Mouse (Mus musculus) neural tube, embryonic 14.5 days (tissue): ENCODE data around the gene Cd93. TPM values are rescaled to one million over a fixed set of nuclear protein-coding genes. Genes with fewer than 3 reads are reported as not detected.

Experiments used
- ATAC-seq: fragments of 200-750 bp; cut with Nextera tagmentation; 2 replicates; pipeline ENCODE4 v1.8.0; 2017; ENCODE audit warnings: low read depth, mild to moderate bottlenecking, moderate TSS enrichment, moderate library complexity
- H3K27ac ChIP-seq: fragments of 300-500 bp; sonication (generic); 2 replicates; pipeline ENCODE4 v1.5.1; 2014; ENCODE audit warnings: low read depth, mild to moderate bottlenecking, control low read depth, low read length, moderate library complexity, mixed read lengths
- H3K27me3 ChIP-seq: fragments of 300-500 bp; sonication (generic); 2 replicates; pipeline ENCODE4 v1.6.1; 2014; ENCODE audit warnings: low read length; ENCODE audit not compliant: control insufficient read depth, insufficient read depth
- H3K36me3 ChIP-seq: fragments of 300-500 bp; sonication (generic); 2 replicates; pipeline ENCODE4 v1.6.1; 2014; ENCODE audit warnings: low read length, mixed read lengths; ENCODE audit not compliant: control insufficient read depth, insufficient read depth
- H3K4me1 ChIP-seq: fragments of 300-500 bp; sonication (generic); 2 replicates; pipeline ENCODE4 v1.6.1; 2014; ENCODE audit warnings: low read length; ENCODE audit not compliant: control insufficient read depth, insufficient read depth
- H3K4me2 ChIP-seq: fragments of 300-500 bp; sonication (generic); 2 replicates; pipeline ENCODE4 v1.6.1; 2014; ENCODE audit warnings: mild to moderate bottlenecking, low read depth, low read length, control low read depth
- H3K4me3 ChIP-seq: fragments of 300-500 bp; sonication (generic); 2 replicates; pipeline ENCODE4 v1.5.1; 2014; ENCODE audit warnings: low read depth, low read length, control low read depth, mixed read lengths
- H3K9ac ChIP-seq: fragments of 300-500 bp; sonication (generic); replicated peaks from 2 replicates; pipeline ENCODE4 v1.6.1; 2014; ENCODE audit warnings: low read depth, mild to moderate bottlenecking, control low read depth, low read length, mixed read lengths
- H3K9me3 ChIP-seq: fragments of 300-500 bp; sonication (generic); 2 replicates; pipeline ENCODE4 v1.6.1; 2016; ENCODE audit warnings: low read length; ENCODE audit not compliant: control insufficient read depth
- WGBS: fragments of 180-500 bp; shearing (Covaris S2); extraction: QIAGEN DNeasy Blood & Tissue Kit; methylation state at CpG from one replicate; pipeline ENCODE4 v1.1.7; 2014; 5-methylcytosine and 5-hydroxymethylcytosine counted together
- polyA plus RNA-seq: library from polyadenylated mRNA; unstranded; fragments of >200 nt; fragmentation: Nextera tagmentation; extraction: Ambion mirVana; gene quantifications from 2 replicates; pipeline ENCODE4 v1.2.1, GENCODE M21; 2014

The Cd93 gene
- polyA plus RNA-seq, 1 experiment from 2014 or later: 5.4 TPM

GRCm38 (mm10) chr2:148398901-148399685 is 44.3 kb downstream of the Cd93 start:
- Histone ChIP-seq H3K4me1 (0 out of 2 replicates have a peak, but pooled peaks cover 3% of the 10 kb centered on the region), H3K4me2 (no peak overlapping the region), H3K9me3 (no peaks in the 10 kb centered on the region), H3K27me3 (peaks cover 6% of the 10 kb centered on the region), H3K9ac (no peak overlapping the region), H3K4me3 (no peak overlapping the region), H3K27ac (no peak overlapping the region), H3K36me3 (no peaks in the 10 kb centered on the region)
- WGBS: 90% methylated on average over 5 of the region's 5 CpGs
- no peak for ATAC-seq

- no peaks in the 10 kb centered on the region for H3K9me3 ChIP-seq
- H3K4me2 ChIP-seq: no peak overlapping the region
- no peaks in the 10 kb centered on the region for H3K36me3 ChIP-seq
- no peak overlapping the region for H3K4me3 ChIP-seq
- peaks cover 6% of the 10 kb centered on the region for H3K27me3 ChIP-seq
- 67% methylated on average over 1 of the region's 1 CpGs for WGBS
- 0 out of 2 replicates have a peak, but pooled peaks cover 3% of the 10 kb centered on the region for H3K4me1 ChIP-seq
- H3K9ac ChIP-seq: no peak overlapping the region
- no peak for ATAC-seq
- H3K27ac ChIP-seq: no peak overlapping the region
Measured at GRCm38 (mm10) chr2:148397784-148398100, 45.6 kb downstream of the Cd93 start.

GRCm38 (mm10) chr2:148397015-148397783 is 46.2 kb downstream of the Cd93 start:
- peaks cover 6% of the 10 kb centered on the region for H3K27me3 ChIP-seq
- no peak overlapping the region for H3K9ac ChIP-seq
- no peak overlapping the region for H3K4me2 ChIP-seq
- WGBS: 74% methylated on average over 11 of the region's 11 CpGs
- H3K4me3 ChIP-seq: no peak overlapping the region
- H3K4me1 ChIP-seq: 0 out of 2 replicates have a peak, but pooled peaks cover 3% of the 10 kb centered on the region
- H3K27ac ChIP-seq: no peak overlapping the region
- no peaks in the 10 kb centered on the region for H3K36me3 ChIP-seq
- no peaks in the 10 kb centered on the region for H3K9me3 ChIP-seq
- no peak for ATAC-seq

GRCm38 (mm10) chr2:148396209-148396608 is 47.2 kb downstream of the Cd93 start:
- Histone ChIP-seq H3K4me3 (no peak overlapping the region; the same call in 1 of the 2 replicates), H3K9ac (no peak overlapping the region), H3K27me3 (peaks cover 6% of the 10 kb centered on the region), H3K9me3 (no peaks in the 10 kb centered on the region), H3K4me2 (peak overlapping the region; percentile 81), H3K36me3 (no peaks in the 10 kb centered on the region), H3K27ac (no peak overlapping the region), H3K4me1 (0 out of 2 replicates have a peak, but pooled peaks cover 3% of the 10 kb centered on the region)
- peak; percentile 30; the same call in 1 of the 2 replicates for ATAC-seq
- WGBS: 76% methylated on average over 10 of the region's 10 CpGs

- Histone ChIP-seq H3K36me3 (no peaks in the 10 kb centered on the region), H3K9me3 (no peaks in the 10 kb centered on the region), H3K4me3 (peak within 1 kb of the TSS; percentile 52), H3K27ac (no peak within 1 kb of the TSS), H3K27me3 (peaks cover 6% of the 10 kb centered on the region), H3K4me2 (peak within 1 kb of the TSS; percentile 81), H3K9ac (peak within 1 kb of the TSS; percentile 45), H3K4me1 (0 out of 2 replicates have a peak, but pooled peaks cover 3% of the 10 kb centered on the region)
- WGBS: 4% methylated on average over 81 of the region's 83 CpGs
- ATAC-seq: peak; percentile 94
Measured at GRCm38 (mm10) chr2:148395131-148396051, 48.0 kb downstream of the Cd93 start, which contains the start of gene Sstr4. Gene Sstr4 (plus strand): TSS chr2:148395344.

GRCm38 (mm10) chr2:148393846-148394245 is 49.5 kb downstream of the Cd93 start:
- Histone ChIP-seq H3K9ac (no peak overlapping the region), H3K4me1 (0 out of 2 replicates have a peak, but pooled peaks cover 3% of the 10 kb centered on the region), H3K4me3 (no peak overlapping the region), H3K4me2 (no peak overlapping the region), H3K36me3 (no peaks in the 10 kb centered on the region), H3K27me3 (peaks cover 6% of the 10 kb centered on the region), H3K9me3 (no peaks in the 10 kb centered on the region), H3K27ac (no peak overlapping the region)
- no peak for ATAC-seq

GRCm38 (mm10) chr2:148393149-148393548 is 50.2 kb downstream of the Cd93 start:
- H3K27ac ChIP-seq: no peak overlapping the region
- H3K27me3 ChIP-seq: peaks cover 6% of the 10 kb centered on the region
- H3K4me1 ChIP-seq: 0 out of 2 replicates have a peak, but pooled peaks cover 3% of the 10 kb centered on the region
- H3K4me3 ChIP-seq: no peak overlapping the region
- ATAC-seq: no peak
- WGBS: 77% methylated on average over 1 of the region's 1 CpGs
- no peaks in the 10 kb centered on the region for H3K9me3 ChIP-seq
- no peak overlapping the region for H3K9ac ChIP-seq
- no peaks in the 10 kb centered on the region for H3K36me3 ChIP-seq
- H3K4me2 ChIP-seq: no peak overlapping the region

GRCm38 (mm10) chr2:148387652-148388581 is 55.4 kb downstream of the Cd93 start:
- no peaks in the 10 kb centered on the region for H3K36me3 ChIP-seq
- no peaks in the 10 kb centered on the region for H3K9me3 ChIP-seq
- no peak for ATAC-seq
- H3K27ac ChIP-seq: no peak overlapping the region
- H3K9ac ChIP-seq: no peak overlapping the region
- WGBS: 82% methylated on average over 6 of the region's 6 CpGs
- H3K4me1 ChIP-seq: no peaks in the 10 kb centered on the region
- no peak overlapping the region for H3K4me2 ChIP-seq
- H3K4me3 ChIP-seq: no peak overlapping the region
- no peaks in the 10 kb centered on the region for H3K27me3 ChIP-seq
